Mouse (Mus musculus): ENCODE measurements around the gene Gli1.

The Gli1 gene

GRCm38 (mm10) chr10:127290930-127291880 lies 50.6 kb downstream of the Gli1 start:
- peak; percentile 30 for DNase-seq (ENCODE audit: low spot score)

GRCm38 (mm10) chr10:127290307-127290929 lies 51.4 kb downstream of the Gli1 start:
- peak; percentile 100 for DNase-seq (ENCODE audit: low spot score)

GRCm38 (mm10) chr10:127289573-127290191 lies 52.1 kb downstream of the Gli1 start:
- peak; percentile 70 for DNase-seq (ENCODE audit: low spot score)

- peak; percentile 94 for DNase-seq (ENCODE audit: low spot score)
Observed at GRCm38 (mm10) chr10:127288800-127289572, 52.8 kb downstream of the Gli1 start, which contains the start of gene Mbd6. Gene Mbd6 (minus strand): TSS chr10:127289018.

GRCm38 (mm10) chr10:127288328-127288799 lies 53.4 kb downstream of the Gli1 start:
- peak; percentile 56 for DNase-seq (ENCODE audit: low spot score)

GRCm38 (mm10) chr10:127287936-127288293 lies 53.9 kb downstream of the Gli1 start:
- DNase-seq (ENCODE audit: low spot score): no peak

GRCm38 (mm10) chr10:127287271-127287935 lies 54.4 kb downstream of the Gli1 start:
- no peak for DNase-seq (ENCODE audit: low spot score)

GRCm38 (mm10) chr10:127286730-127287129 lies 55.0 kb downstream of the Gli1 start:
- DNase-seq (ENCODE audit: low spot score): no peak

GRCm38 (mm10) chr10:127286194-127286593 lies 55.6 kb downstream of the Gli1 start:
- no peak for DNase-seq (ENCODE audit: low spot score)

- no peak for DNase-seq (ENCODE audit: low spot score)
Observed at GRCm38 (mm10) chr10:127285644-127286043, 56.1 kb downstream of the Gli1 start.

GRCm38 (mm10) chr10:127284724-127285500 lies 56.9 kb downstream of the Gli1 start:
- DNase-seq (ENCODE audit: low spot score): no peak

- no peak for DNase-seq (ENCODE audit: low spot score)
Observed at GRCm38 (mm10) chr10:127284105-127284622, 57.6 kb downstream of the Gli1 start.

- DNase-seq (ENCODE audit: low spot score): no peak
Observed at GRCm38 (mm10) chr10:127282620-127283215, 59.1 kb downstream of the Gli1 start.

GRCm38 (mm10) chr10:127281316-127281715 lies 60.5 kb downstream of the Gli1 start:
- no peak for DNase-seq (ENCODE audit: low spot score)
